Mouse (Mus musculus) hindbrain, embryonic 14.5 days (tissue): ENCODE data around the gene Rnf2. TPM values are rescaled to one million over a fixed set of nuclear protein-coding genes. Genes with fewer than 3 reads are reported as not detected.
A peak's percentile ranks its signal among the peaks of the same experiment; 100 is the strongest.
"Not testable (repeated sequence)": the region's sequence is repeated elsewhere in the genome, so short reads cannot be mapped to it uniquely, and the experiment has no call there.

Source experiments
- ATAC-seq: fragments of 200-750 bp; cut with Nextera tagmentation; 2 replicates; pipeline ENCODE4 v1.8.0; 2017; ENCODE audit warnings: moderate number of reproducible peaks, mild to moderate bottlenecking, moderate TSS enrichment, moderate library complexity; ENCODE audit not compliant: low FRiP score
- DNase-seq: peaks from one replicate; pipeline ENCODE4 v3.0.0-alpha.2; 2015; ENCODE audit warnings: low spot score
- H3K27ac ChIP-seq: fragments of 300-500 bp; sonication (generic); 2 replicates; pipeline ENCODE4 v1.5.1; 2014; ENCODE audit warnings: mild to moderate bottlenecking, moderate library complexity
- H3K27me3 ChIP-seq: fragments of 300-500 bp; sonication (generic); 2 replicates; pipeline ENCODE4 v1.6.1; 2014; ENCODE audit warnings: mild to moderate bottlenecking, low read length, mixed read lengths; ENCODE audit not compliant: control insufficient read depth, insufficient read depth
- H3K36me3 ChIP-seq: fragments of 300-500 bp; sonication (generic); replicated peaks from 2 replicates; pipeline ENCODE4 v1.6.1; 2014; ENCODE audit not compliant: control insufficient read depth, insufficient read depth
- H3K4me1 ChIP-seq: fragments of 300-500 bp; sonication (generic); replicated peaks from 2 replicates; pipeline ENCODE4 v1.6.1; 2014; ENCODE audit warnings: antibody characterized with exemption, low read length, mixed read lengths; ENCODE audit not compliant: control insufficient read depth, insufficient read depth
- H3K4me2 ChIP-seq: fragments of 300-500 bp; sonication (generic); replicated peaks from 2 replicates; pipeline ENCODE4 v1.6.1; 2014; ENCODE audit warnings: mild to moderate bottlenecking, moderate library complexity
- H3K4me3 ChIP-seq: fragments of 300-500 bp; sonication (generic); replicated peaks from 2 replicates; pipeline ENCODE4 v1.5.1; 2014; ENCODE audit warnings: mild to moderate bottlenecking, low read length
- H3K9ac ChIP-seq: fragments of 300-500 bp; sonication (generic); 2 replicates; pipeline ENCODE4 v1.6.1; 2014
- H3K9me3 ChIP-seq: fragments of 300-500 bp; sonication (generic); 2 replicates; pipeline ENCODE4 v1.6.1; 2016; ENCODE audit warnings: low read length; ENCODE audit not compliant: control insufficient read depth
- WGBS: fragments of 180-500 bp; shearing (Covaris S2); extraction: QIAGEN DNeasy Blood & Tissue Kit; methylation state at CpG from one replicate; pipeline ENCODE4 v1.1.7; 2014; 5-methylcytosine and 5-hydroxymethylcytosine counted together
- polyA plus RNA-seq: library from polyadenylated mRNA; unstranded; fragments of >200 nt; fragmentation: Nextera tagmentation; extraction: Ambion mirVana; gene quantifications from 2 replicates; pipeline ENCODE4 v1.2.1, GENCODE M21; 2014

Rnf2 gene
- polyA plus RNA-seq, 1 experiment from 2014 or later, result 117 TPM

DNA sequence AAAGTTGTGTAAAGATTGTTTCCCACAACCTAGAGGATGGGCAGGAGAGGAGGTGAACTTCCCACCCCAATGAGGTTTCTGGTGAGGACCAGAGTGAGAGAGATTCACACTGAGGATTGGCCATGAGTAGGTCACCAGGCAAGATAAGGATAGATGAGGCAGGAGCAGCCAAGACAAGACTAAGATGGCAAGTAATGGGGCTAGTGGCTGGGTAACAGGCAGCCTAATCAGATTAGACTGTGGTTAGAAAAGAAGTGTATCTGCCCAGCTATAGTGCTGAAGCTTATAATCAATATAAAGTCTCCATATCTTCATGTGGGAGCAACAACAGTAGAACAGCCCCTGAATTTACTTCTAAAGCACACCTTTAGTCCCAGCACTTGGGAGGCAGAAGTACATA is 6.9 kb downstream of the Rnf2 start:
- Histone ChIP-seq H3K4me1 (peaks cover 24% of the 10 kb centered on the region), H3K9ac (no peak overlapping the region), H3K4me3 (no peak overlapping the region), H3K27me3 (no peaks in the 10 kb centered on the region), H3K36me3 (no peaks in the 10 kb centered on the region), H3K4me2 (no peak overlapping the region), H3K27ac (no peak overlapping the region), H3K9me3 (no peaks in the 10 kb centered on the region)
- DNase-seq (no peak), ATAC-seq (no peak)

DNA sequence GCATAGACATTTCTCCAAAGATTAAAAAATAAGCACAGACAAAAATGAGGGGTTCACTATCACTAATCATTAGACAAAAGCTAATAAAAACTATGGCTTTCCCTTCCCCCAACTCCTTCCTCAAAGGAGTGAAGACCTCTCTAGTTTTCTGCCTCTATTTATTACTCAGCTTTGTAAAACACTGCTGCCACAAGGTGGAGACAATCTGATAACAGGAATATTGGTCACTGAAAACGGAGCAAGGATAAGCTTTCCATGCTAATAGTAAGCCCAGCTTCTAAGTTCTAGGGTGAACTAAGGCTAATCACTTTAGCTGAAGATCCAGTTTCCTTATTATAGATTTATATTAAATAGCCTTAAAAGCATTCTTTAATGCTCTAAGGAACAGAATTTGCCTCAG is 8.3 kb downstream of the Rnf2 start:
- Histone ChIP-seq H3K27me3 (no peaks in the 10 kb centered on the region), H3K9ac (no peak overlapping the region), H3K4me1 (peaks cover 21% of the 10 kb centered on the region; the same call in 1 of the 2 replicates), H3K36me3 (no peaks in the 10 kb centered on the region), H3K4me3 (no peak overlapping the region), H3K9me3 (no peaks in the 10 kb centered on the region), H3K27ac (no peak overlapping the region), H3K4me2 (no peak overlapping the region)
- 22% methylated on average over 1 of the region's 1 CpGs for WGBS
- ATAC-seq (no peak), DNase-seq (peak; percentile 40)

DNA sequence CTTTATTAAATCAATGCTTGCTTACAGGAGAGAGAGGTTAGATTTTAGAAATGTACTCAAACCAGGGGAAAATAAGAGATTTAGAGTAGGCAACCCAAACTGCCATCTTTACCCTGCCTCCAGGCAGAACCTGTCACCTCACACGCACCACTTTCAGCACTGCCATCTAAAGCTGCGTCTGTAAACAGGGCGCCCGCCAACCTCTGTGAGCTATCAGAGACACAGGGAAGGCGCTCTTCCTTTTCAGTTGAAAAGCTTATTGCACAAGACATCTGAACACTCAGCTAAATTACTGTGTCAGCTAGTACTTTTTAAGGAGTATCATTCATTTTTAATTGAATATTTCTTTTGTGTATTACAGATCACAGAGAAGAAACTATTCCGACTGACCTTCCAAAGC is 10.9 kb downstream of the Rnf2 start:
- H3K27me3 ChIP-seq, result no peaks in the 10 kb centered on the region
- no peaks in the 10 kb centered on the region for H3K9me3 ChIP-seq
- no peak for DNase-seq
- no peak overlapping the region for H3K4me3 ChIP-seq
- H3K27ac ChIP-seq, result no peak overlapping the region
- no peaks in the 10 kb centered on the region for H3K36me3 ChIP-seq
- 0 out of 2 replicates have a peak, but pooled peaks cover 2% of the 10 kb centered on the region for H3K4me1 ChIP-seq
- H3K4me2 ChIP-seq, result no peak overlapping the region
- 83% methylated on average over 6 of the region's 6 CpGs for WGBS
- ATAC-seq, result no peak
- no peak overlapping the region for H3K9ac ChIP-seq

DNA sequence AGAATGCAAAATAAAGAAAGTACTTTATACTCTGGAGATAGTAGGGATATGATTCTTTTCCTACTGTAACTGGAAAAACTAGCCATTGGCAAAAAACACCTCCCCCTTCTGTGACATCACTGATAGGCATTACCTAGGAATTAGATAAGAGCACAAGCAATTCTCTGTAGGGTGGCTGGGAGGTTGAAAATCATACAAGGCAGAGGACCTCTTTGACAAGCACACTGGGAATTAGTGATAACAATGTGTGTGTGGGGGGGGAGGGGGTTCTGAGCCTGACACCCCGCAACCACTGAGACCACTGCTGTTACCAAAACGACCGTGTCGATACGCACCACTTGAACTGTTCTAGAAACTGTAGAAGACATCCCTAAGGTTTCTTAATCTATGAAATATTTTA is 16.0 kb downstream of the Rnf2 start:
- H3K4me3 ChIP-seq, result no peak overlapping the region
- H3K27ac ChIP-seq, result no peak overlapping the region
- no peaks in the 10 kb centered on the region; the same call in 1 of the 2 replicates for H3K36me3 ChIP-seq
- H3K9ac ChIP-seq, result no peak overlapping the region
- ATAC-seq (no peak), DNase-seq (no peak)
- WGBS, result 69% methylated on average over 5 of the region's 5 CpGs
- no peak overlapping the region for H3K4me2 ChIP-seq
- H3K27me3 ChIP-seq, result no peaks in the 10 kb centered on the region
- no peaks in the 10 kb centered on the region for H3K9me3 ChIP-seq
- no peaks in the 10 kb centered on the region for H3K4me1 ChIP-seq

DNA sequence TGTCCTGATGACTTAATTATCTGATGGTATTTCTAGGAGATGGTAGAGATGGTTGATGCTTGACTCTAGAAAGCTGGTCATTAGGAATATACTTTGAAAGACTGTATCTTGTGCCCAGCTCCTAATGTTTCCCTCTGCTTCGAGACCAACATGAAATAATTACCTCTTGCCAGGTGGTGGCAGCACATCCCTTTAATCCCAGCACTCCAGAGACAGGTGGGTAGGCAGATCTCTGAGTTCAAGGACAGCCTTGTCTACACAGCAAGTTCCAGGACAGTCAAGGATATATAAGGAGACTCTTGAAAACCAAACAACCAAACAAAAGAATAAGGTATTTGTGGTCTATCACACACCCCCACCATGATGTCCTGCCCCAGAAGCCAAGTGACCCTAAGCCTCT is 17.2 kb downstream of the Rnf2 start:
- H3K4me2 ChIP-seq, result no peak overlapping the region
- H3K4me3 ChIP-seq, result no peak overlapping the region
- no peak overlapping the region for H3K27ac ChIP-seq
- ATAC-seq, result no peak
- no peak for DNase-seq
- H3K9me3 ChIP-seq, result no peaks in the 10 kb centered on the region
- 81% methylated on average over 1 of the region's 1 CpGs for WGBS
- H3K27me3 ChIP-seq, result no peaks in the 10 kb centered on the region
- no peaks in the 10 kb centered on the region; the same call in 1 of the 2 replicates for H3K4me1 ChIP-seq
- H3K9ac ChIP-seq, result no peak overlapping the region
- H3K36me3 ChIP-seq, result no peaks in the 10 kb centered on the region; the same call in 1 of the 2 replicates

DNA sequence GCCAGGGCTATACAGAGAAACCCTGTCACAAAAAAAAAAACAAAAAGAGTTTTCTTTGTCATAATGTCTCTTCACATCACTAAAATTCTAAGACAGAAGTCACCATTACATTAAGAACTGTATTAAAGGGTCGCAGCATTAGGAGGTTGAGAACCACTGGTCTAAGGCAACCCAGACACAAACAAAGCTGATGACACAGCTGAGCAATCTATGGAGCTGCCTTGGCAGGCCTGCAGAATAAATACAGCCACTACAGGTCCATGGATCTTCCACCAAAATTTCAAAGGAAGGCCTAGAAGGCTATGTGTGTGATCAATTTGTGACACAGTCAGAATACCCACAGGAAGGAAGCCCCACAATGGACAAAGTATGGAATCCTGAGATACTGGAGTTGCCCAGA is 18.3 kb downstream of the Rnf2 start:
- Histone ChIP-seq H3K36me3 (peaks cover 6% of the 10 kb centered on the region; the same call in 1 of the 2 replicates), H3K4me3 (no peak overlapping the region), H3K27me3 (no peaks in the 10 kb centered on the region), H3K9ac (no peak overlapping the region), H3K4me1 (no peaks in the 10 kb centered on the region; the same call in 1 of the 2 replicates), H3K27ac (no peak overlapping the region), H3K9me3 (no peaks in the 10 kb centered on the region), H3K4me2 (no peak overlapping the region)
- ATAC-seq (no peak), DNase-seq (no peak)
- WGBS, result 98% methylated on average over 1 of the region's 1 CpGs

DNA sequence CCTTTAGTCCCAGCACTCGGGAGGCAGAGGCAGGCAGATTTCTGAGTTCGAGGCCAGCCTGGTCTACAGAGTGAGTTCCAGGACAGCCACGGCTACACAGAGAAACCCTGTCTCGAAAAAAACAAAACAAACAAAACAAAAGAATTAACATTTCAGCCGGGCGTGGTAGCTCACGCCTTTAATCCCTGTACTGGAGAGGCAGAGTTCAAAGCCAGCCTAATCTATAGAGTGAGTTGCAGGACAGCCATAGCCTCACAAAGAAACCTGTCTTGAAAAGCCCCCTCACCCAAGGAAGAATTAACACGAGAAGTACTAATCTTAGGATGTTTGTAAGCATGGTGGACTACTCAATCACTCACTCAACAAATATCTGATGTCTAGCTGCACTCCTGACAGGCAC is 28.4 kb downstream of the Rnf2 start:
- H3K9me3 ChIP-seq, DNase-seq, ATAC-seq, H3K27me3 ChIP-seq, H3K4me3 ChIP-seq, H3K4me1 ChIP-seq, H3K27ac ChIP-seq, H3K9ac ChIP-seq, H3K4me2 ChIP-seq: not testable (repeated sequence)
- H3K36me3 ChIP-seq, result peaks cover 80% of the 10 kb centered on the region
- 92% methylated on average over 8 of the region's 8 CpGs for WGBS

DNA sequence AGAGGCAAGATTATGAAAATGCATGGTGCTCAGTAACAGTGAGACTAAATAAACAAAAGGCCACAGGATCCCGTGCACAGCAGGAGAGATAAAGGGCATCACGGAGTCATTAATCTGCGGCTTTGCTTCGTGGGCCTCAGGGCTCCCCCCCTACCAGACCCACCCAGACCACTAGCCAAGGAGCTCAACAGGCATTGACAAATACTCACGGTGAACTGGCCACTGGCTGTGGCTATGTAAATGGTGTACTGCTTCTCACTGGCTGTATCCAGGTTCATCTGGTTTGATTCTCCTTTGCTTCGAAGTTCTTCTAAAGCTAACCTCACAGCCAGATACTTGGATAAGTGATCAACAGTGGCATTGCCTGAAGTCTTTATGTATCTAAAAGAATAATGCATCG is 29.3 kb downstream of the Rnf2 start:
- Histone ChIP-seq H3K9me3 (no peaks in the 10 kb centered on the region), H3K36me3 (peaks cover 75% of the 10 kb centered on the region), H3K27ac (no peak overlapping the region), H3K27me3 (no peaks in the 10 kb centered on the region), H3K4me2 (no peak overlapping the region), H3K4me3 (no peak overlapping the region), H3K4me1 (no peaks in the 10 kb centered on the region), H3K9ac (no peak overlapping the region)
- ATAC-seq (no peak), DNase-seq (no peak)
- 62% methylated on average over 7 of the region's 7 CpGs for WGBS

DNA sequence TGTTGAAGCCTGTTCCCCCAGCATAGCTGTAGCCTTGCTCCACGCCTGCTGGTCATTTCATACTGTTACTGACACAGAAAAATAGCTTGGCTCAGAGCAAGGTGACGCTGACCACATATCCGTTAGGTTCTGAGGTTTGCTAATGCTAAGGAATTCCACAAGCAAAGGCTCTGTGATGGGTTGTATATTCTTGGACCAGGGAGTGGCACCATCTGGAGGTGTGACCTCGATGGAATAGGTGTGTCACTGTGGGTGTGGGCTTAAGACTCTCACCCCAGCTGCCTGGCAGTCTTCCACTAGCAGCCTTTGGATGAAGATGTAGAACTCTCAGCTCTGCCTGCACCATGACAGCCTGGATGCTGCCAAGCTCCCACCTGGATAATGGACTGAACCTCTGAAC is 34.2 kb downstream of the Rnf2 start:
- ATAC-seq, result no peak
- H3K9me3 ChIP-seq, result no peaks in the 10 kb centered on the region

DNA sequence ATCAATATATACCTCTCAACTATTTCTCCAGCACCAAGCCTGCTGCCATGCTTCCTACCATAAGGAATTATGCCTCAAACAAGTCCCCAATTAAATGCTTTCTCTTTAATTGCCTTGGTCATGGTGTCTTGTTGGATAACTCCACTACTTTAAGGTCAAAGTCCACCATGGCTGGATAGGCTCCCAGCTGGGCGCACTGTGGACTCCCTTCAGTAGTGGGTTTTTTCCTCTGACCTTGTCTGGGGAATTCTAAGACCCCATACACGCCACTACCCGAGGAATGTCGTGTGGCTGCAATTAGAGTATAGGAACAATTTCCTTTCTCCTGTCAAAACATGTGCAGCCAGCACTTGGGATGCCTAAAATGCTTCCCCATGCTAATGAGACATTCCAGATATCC is 35.8 kb downstream of the Rnf2 start:
- Histone ChIP-seq H3K9me3 (no peaks in the 10 kb centered on the region), H3K4me2 (no peak overlapping the region), H3K27me3 (no peaks in the 10 kb centered on the region), H3K9ac (no peak overlapping the region), H3K27ac (no peak overlapping the region), H3K4me1 (no peaks in the 10 kb centered on the region), H3K4me3 (no peak overlapping the region), H3K36me3 (peaks cover 32% of the 10 kb centered on the region)
- ATAC-seq (no peak), DNase-seq (no peak)
- 76% methylated on average over 4 of the region's 4 CpGs for WGBS

More for the DNA sequence above, 34.2 kb downstream of the Rnf2 start:
- Histone ChIP-seq H3K4me3 (no peak overlapping the region), H3K36me3 (peaks cover 31% of the 10 kb centered on the region), H3K4me1 (no peaks in the 10 kb centered on the region), H3K27ac (no peak overlapping the region), H3K27me3 (no peaks in the 10 kb centered on the region), H3K4me2 (no peak overlapping the region), H3K9ac (no peak overlapping the region)
- 86% methylated on average over 4 of the region's 4 CpGs for WGBS
- DNase-seq, result no peak
